Mouse (Mus musculus) kidney, adult 2 months (tissue): ENCODE data around the gene Ccr10.

ENCODE experiments used
- CTCF ChIP-seq: fragments of 200-500 bp; conservative IDR thresholded peaks from 2 replicates; pipeline ENCODE4 v1.5.1; 2011; ENCODE audit warnings: low read depth, mild to moderate bottlenecking, control low read depth, low read length, moderate library complexity, mixed read lengths; ENCODE audit not compliant: insufficient read depth, insufficient read length
- POLR2A ChIP-seq: fragments of 200-500 bp; IDR thresholded peaks from one replicate; pipeline ENCODE4 v1.6.1; 2011; ENCODE audit warnings: low read depth, low read length, control low read depth

DNA sequence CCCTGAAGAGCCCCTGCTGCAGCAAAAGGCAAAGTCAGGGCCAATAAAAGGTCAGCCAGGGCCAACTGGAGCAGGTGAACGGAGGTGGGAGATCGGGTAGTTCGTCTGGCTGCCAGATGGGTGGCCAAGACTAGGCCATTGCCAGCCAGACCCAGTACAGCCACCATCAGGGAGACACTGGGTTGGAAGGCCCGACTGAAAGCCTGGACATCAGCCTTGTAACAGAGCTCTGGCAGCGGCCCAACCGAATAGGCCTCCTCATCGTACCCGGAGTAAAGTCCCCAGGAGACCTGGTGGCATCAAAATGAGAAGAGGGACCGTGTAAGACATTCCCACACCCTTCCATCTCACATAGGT, 876 bp downstream of the Ccr10 start:
- no peak for TF ChIP-seq CTCF
- no peak for TF ChIP-seq POLR2A
